15 mouse cellular contexts compared by ENCODE assay signal in the genomic region with DNA sequence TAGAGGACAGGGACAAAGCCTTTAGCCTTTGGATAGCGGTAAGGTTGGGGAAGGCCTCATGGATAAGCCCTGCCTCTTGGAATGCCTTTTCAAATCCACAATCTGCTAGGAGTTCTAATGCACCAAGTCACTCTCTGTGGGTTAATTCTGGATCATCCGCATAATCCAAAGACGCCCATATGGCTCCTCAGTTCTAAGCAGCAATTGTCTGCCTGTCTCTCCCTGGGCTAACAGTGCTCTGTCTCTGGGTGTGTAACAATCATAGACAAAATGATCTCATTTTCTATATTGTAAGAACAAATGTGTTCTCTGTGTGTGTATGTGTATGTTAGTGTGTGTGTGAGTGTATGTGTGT. TPM values are rescaled to one million over a fixed set of nuclear protein-coding genes. Genes with fewer than 3 reads are reported as not detected.
DNase-seq lines count a peak whose midpoint lies in the region; ATAC-seq lines count a peak whose summit lies in the region.
"Had no signal": no experiment of that assay in that cellular context is flagged by ENCODE, and none has a peak within 500 bp of the region (broad histone marks: within the 10 kb centered on the region; RNA-seq: fewer than 3 reads in every experiment).

No protein-coding gene starts in this region.

- H3K9me3 ChIP-seq in heart, embryonic 10.5 days, result no peaks in the 10 kb centered on the region
- H3K9me3 ChIP-seq in forebrain, embryonic 10.5 days, result no peaks in the 10 kb centered on the region
- H3K9me3 ChIP-seq in midbrain, embryonic 15.5 days, result no peaks in the 10 kb centered on the region
- H3K9me3 ChIP-seq: embryonic facial prominence, embryonic 15.5 days; limb, embryonic 15.5 days had no signal

- 70% methylated on average over 3 of the region's 3 CpGs for WGBS in heart, embryonic 10.5 days
- WGBS in forebrain, embryonic 10.5 days, result 70% methylated on average over 3 of the region's 3 CpGs
- WGBS in midbrain, embryonic 15.5 days, result 45% methylated on average over 3 of the region's 3 CpGs

- no peak for DNase-seq in heart, embryonic 10.5 days (ENCODE audit: low spot score)
- no peak for DNase-seq in heart, postnatal 14 days
- DNase-seq in layer of hippocampus, adult 9-11 months, result peak; percentile 33
- no peak for DNase-seq in layer of hippocampus, adult 11-12 months (ENCODE audit: low spot score)
- DNase-seq in forebrain, embryonic 10.5 days (ENCODE audit: extremely low spot score, low spot score), result no peak
- DNase-seq in yolk sac, embryonic 10.5 days (ENCODE audit: low spot score), result no peak
- no peak for DNase-seq in kidney, adult 11 months
- DNase-seq: cerebellum, postnatal 36 days; kidney, postnatal 10 days; lung, embryonic 14.5 days had no signal

- no peak overlapping the region for H3K9ac ChIP-seq in midbrain, embryonic 15.5 days
- H3K9ac ChIP-seq: embryonic facial prominence, embryonic 15.5 days; limb, embryonic 15.5 days; lung, embryonic 14.5 days had no signal

- H3K27me3 ChIP-seq in heart, embryonic 10.5 days (ENCODE audit: insufficient read depth, poor library complexity, severe bottlenecking), result no peaks in the 10 kb centered on the region
- H3K27me3 ChIP-seq in forebrain, embryonic 10.5 days (ENCODE audit: poor library complexity, severe bottlenecking), result no peaks in the 10 kb centered on the region
- H3K27me3 ChIP-seq in midbrain, embryonic 15.5 days (replicated peaks), result no peaks in the 10 kb centered on the region
- H3K27me3 ChIP-seq: embryonic facial prominence, embryonic 15.5 days; limb, embryonic 15.5 days had no signal

- no peak overlapping the region for H3K4me2 ChIP-seq in midbrain, embryonic 15.5 days
- H3K4me2 ChIP-seq: embryonic facial prominence, embryonic 15.5 days; limb, embryonic 15.5 days; lung, embryonic 14.5 days had no signal

- H3K36me3 ChIP-seq in heart, embryonic 10.5 days, result no peaks in the 10 kb centered on the region
- no peaks in the 10 kb centered on the region for H3K36me3 ChIP-seq in forebrain, embryonic 10.5 days (replicated peaks)
- no peaks in the 10 kb centered on the region for H3K36me3 ChIP-seq in midbrain, embryonic 15.5 days (replicated peaks)
- H3K36me3 ChIP-seq: embryonic facial prominence, embryonic 15.5 days; limb, embryonic 15.5 days had no signal

- H3K27ac ChIP-seq in heart, embryonic 10.5 days, result peak overlapping the region; percentile 67; the same call in 1 of the 2 replicates
- H3K27ac ChIP-seq in forebrain, embryonic 10.5 days, result peak overlapping the region; percentile 75
- H3K27ac ChIP-seq in midbrain, embryonic 15.5 days, result peak overlapping the region; percentile 0; the same call in 1 of the 2 replicates
- H3K27ac ChIP-seq: embryonic facial prominence, embryonic 15.5 days; limb, embryonic 15.5 days had no signal

- ATAC-seq in midbrain, embryonic 15.5 days (replicated peaks), result 0 out of 2 replicates have a peak, but pooled peaks have one; percentile 27
- ATAC-seq: intestine, postnatal 0 days had no signal

- intact Hi-C loops in heart, postnatal 14 days (cut with DNase I), result loop anchor here (10.0 kb wide), 1 partner anchor 158 kb away; no protein-coding TSS in a partner anchor

- H3K4me3 ChIP-seq in heart, embryonic 10.5 days, result no peak overlapping the region
- H3K4me3 ChIP-seq in forebrain, embryonic 10.5 days, result no peak overlapping the region
- no peak overlapping the region for H3K4me3 ChIP-seq in midbrain, embryonic 15.5 days
- H3K4me3 ChIP-seq: embryonic facial prominence, embryonic 15.5 days; limb, embryonic 15.5 days; myocyte had no signal

- H3K4me1 ChIP-seq in heart, embryonic 10.5 days, result peaks cover 16% of the 10 kb centered on the region; the same call in 1 of the 2 replicates
- peaks cover 9% of the 10 kb centered on the region for H3K4me1 ChIP-seq in forebrain, embryonic 10.5 days
- H3K4me1 ChIP-seq in midbrain, embryonic 15.5 days, result peaks cover 5% of the 10 kb centered on the region
- H3K4me1 ChIP-seq: embryonic facial prominence, embryonic 15.5 days had no signal

RNA-seq across cellular contexts. Expression of a gene that starts 21.6 kb away (rescaled TPM):
- polyA plus RNA-seq in heart, embryonic 10.5 days (2016; fragmentation: Nextera tagmentation; extraction: Ambion mirVana), result 154 and 170 TPM in 2 replicates
- total RNA-seq in heart, postnatal 14 days (2021), result 10 to 100 TPM; 78.8 to 88.3 TPM
- polyA plus RNA-seq in forebrain, embryonic 10.5 days (2016; fragmentation: Nextera tagmentation; extraction: Ambion mirVana), result 240 and 241 TPM in 2 replicates
- 150 and 152 TPM in 2 replicates for polyA plus RNA-seq in midbrain, embryonic 15.5 days (2015; fragmentation: Nextera tagmentation; extraction: Ambion mirVana)

RNA-seq across cellular contexts. Expression of a gene that starts 41.1 kb away (rescaled TPM):
- polyA plus RNA-seq in heart, embryonic 10.5 days (2016; fragmentation: Nextera tagmentation; extraction: Ambion mirVana), result 76.1 and 79.9 TPM in 2 replicates
- 10 to 100 TPM; 10.2 to 10.9 TPM for total RNA-seq in heart, postnatal 14 days (2021)
- polyA plus RNA-seq in forebrain, embryonic 10.5 days (2016; fragmentation: Nextera tagmentation; extraction: Ambion mirVana), result 67.2 and 69.5 TPM in 2 replicates
- 11.1 and 12.3 TPM in 2 replicates for polyA plus RNA-seq in midbrain, embryonic 15.5 days (2015; fragmentation: Nextera tagmentation; extraction: Ambion mirVana)

RNA-seq across cellular contexts. Expression of a gene that starts 58.6 kb away (rescaled TPM):
- 14.9 and 16.3 TPM in 2 replicates for polyA plus RNA-seq in heart, embryonic 10.5 days (2016; fragmentation: Nextera tagmentation; extraction: Ambion mirVana)
- 10 to 100 TPM; 19.7 to 20.6 TPM for total RNA-seq in heart, postnatal 14 days (2021)
- polyA plus RNA-seq in forebrain, embryonic 10.5 days (2016; fragmentation: Nextera tagmentation; extraction: Ambion mirVana), result 6.8 and 8.7 TPM in 2 replicates
- 25.1 and 25.8 TPM in 2 replicates for polyA plus RNA-seq in midbrain, embryonic 15.5 days (2015; fragmentation: Nextera tagmentation; extraction: Ambion mirVana)

Comparison
In these comparisons a context has a peak if more than half of its experiments do, and no peak if none do; other contexts are left out.
1. H3K27ac ChIP-seq: peak in every context shown above with its lines; median percentile 75 in forebrain, embryonic 10.5 days; 67 in heart, embryonic 10.5 days; 0 in midbrain, embryonic 15.5 days.